Mouse (Mus musculus): ENCODE measurements around the gene Scamp4.
"Not testable (repeated sequence)": the region's sequence is repeated elsewhere in the genome, so short reads cannot be mapped to it uniquely, and the experiment has no call there.

Gene Scamp4

GRCm38 (mm10) chr10:80578131-80578750, 24.4 kb upstream of the Scamp4 start:
- peak; percentile 85 to 89 for DNase-seq (ENCODE audit: low spot score in 2 of 2)

DNA sequence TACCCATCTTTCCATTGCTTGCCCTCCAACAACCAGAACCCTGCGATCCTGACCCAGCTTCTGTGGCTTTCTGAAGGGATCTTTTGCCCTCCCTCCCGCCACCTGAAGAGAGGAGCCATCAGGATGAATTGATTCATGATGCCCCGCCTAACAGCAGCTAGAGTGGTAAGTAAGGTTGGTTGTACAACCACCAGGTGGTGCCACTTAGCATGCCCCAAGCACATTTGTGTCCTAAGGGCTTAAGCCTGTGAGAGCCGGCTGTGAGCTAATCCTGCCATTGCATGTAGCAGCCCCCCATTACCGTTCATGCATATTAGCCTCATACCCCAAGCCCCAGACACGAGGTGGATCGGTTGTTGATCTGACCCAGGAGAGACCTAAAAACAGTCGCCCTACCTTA, 23.8 kb upstream of the Scamp4 start:
- peak; percentile 72 to 74 for DNase-seq (ENCODE audit: low spot score in 2 of 2)

DNA sequence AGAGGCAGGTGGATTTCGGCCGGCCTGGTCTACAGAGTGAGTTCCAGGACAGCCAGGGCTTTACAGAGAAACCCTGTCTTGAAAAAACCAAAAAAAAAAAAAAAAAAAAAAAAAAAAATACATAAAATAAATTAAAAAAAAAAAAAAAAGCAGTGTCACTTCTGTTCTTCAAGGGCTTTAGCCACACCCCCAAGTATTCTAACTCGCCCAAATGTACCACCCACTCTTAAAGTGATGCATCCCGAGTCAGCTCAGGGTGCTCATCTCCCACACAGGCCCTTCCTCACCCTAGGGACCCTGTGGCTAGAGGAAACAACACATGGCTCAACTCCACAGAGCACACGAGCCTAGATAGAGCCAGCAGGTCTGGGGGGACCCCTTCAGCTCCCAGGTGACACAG, 19.6 kb upstream of the Scamp4 start:
- no peak for DNase-seq (ENCODE audit: low spot score in 2 of 2)

DNA sequence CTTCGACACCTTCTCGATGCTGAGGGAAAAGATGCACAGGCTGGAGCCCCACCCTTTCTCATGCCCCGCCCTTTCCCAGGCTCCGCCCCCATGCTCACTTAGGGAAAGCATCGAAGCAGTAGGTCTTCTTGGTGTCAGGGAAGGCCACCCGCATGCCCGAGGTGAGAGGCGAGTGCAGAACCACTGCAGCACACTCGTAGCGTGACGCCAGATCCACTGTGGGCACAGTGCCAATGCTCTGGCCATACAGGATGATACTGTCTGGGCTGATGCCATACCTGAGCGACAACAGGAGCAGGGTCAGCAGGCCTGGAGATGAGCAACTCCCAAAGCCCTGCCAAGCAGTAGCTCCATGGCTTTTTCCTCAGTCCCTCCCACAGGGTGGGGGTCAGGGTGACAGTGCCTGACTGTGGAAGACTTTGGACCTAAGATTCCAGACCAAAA, 18.6 kb upstream of the Scamp4 start:
- DNase-seq (ENCODE audit: low spot score in 2 of 2) = no peak

- DNase-seq (ENCODE audit: low spot score in 2 of 2) = peak; percentile 65 to 66
Measured at GRCm38 (mm10) chr10:80584642-80585552, 17.8 kb upstream of the Scamp4 start.

DNA sequence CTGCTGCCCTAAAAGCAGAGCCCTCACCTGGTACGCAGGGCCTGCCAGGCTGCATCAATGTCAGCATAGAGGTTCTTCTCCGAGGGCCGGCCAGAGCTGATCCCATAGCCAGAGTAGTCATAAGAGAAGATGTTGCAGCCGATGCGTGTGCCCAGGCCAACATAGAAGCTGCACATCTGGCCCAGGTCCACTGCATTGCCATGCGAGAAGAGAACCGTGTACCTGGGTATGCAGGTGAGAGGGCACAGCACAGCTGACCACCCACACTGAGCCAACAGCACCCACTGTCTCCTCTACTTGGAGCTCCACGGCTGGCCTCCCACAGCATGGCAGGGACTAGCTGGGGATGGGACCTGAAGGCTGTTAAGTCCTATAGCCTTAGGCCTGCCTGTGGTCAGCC, 17.1 kb upstream of the Scamp4 start:
- DNase-seq (ENCODE audit: low spot score in 2 of 2) = peak in 1 of 2 experiments; percentile 4

- peak in 1 of 2 experiments; percentile 5 for DNase-seq (ENCODE audit: low spot score in 2 of 2)
Measured at GRCm38 (mm10) chr10:80586407-80587304, 16.0 kb upstream of the Scamp4 start.

DNA sequence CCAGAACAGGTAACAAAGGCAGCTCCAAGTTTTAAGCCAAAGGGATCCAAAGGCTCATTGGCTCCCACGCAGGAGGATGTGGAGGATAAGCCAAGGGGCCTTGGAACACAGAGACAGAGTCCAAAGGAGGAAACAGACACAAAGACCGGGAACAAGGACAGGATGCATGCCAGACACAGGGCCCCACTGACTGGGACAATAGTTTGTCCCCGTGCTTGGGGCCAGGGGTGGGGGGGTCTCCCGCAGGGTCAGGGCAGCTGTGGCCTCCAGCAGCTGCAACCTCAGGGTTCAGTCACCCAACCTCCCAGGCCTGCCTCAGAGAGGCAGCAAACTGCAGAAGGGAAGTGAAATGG, 15.4 kb upstream of the Scamp4 start:
- no peak for DNase-seq (ENCODE audit: low spot score in 2 of 2)

- DNase-seq (ENCODE audit: low spot score in 2 of 2) = peak in 1 of 2 experiments; percentile 31
Measured at GRCm38 (mm10) chr10:80589127-80589878, 13.4 kb upstream of the Scamp4 start.

DNA sequence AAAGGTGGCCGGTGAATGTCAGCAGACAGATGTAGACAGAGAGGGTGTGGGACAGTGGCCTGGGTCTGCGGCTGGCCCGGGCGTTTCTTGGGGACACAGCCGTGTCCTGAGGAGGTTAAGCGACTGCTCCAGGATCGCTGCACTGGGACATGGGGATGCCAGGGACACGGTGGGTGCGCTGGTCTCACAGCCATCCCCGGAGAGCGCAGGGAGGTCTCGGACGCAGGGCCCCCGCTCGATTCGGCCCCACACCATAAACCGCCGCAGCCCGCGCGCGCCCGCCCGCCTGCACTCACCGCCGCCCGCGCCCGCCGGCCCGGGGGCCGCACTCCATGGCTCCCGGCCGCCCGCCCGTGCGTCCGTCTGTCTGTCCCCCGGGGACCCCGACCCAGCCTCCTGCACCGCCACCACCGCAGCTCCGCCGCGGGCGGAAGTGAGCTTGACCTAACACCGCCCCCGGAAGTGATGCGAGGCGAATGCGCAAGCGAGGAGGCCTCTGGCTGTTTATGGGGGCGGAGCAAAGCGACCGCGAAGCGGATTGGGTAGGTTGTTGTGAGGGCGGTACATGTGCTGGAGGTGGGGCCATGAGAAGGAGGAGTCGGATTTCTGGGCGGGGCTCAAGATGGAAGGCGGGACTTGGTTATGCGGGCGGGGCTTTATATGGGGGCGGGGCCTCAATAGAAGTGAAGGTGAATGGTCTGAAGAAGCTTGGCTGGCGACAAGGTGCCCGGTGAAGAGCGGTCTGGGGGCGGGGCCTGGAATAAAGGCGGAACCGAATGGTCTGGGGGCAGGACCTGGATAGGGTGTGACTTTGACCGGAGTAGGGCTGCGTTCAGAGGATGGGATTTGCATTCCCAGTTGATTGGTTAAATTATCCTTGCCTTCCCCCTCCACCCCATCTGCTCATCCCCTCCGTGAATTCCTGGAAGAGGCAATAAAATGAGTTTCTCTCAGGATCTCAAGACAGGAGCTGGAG, 12.5 kb upstream of the Scamp4 start, which contains the start of gene Abhd17a:
TSS of gene Abhd17a (minus strand) at position 463 of the 976 bp plus-strand sequence.
- DNase-seq (ENCODE audit: low spot score in 2 of 2) = peak; percentile 95

GRCm38 (mm10) chr10:80596318-80596717, 6.4 kb upstream of the Scamp4 start:
- no peak for DNase-seq (ENCODE audit: low spot score in 2 of 2)

GRCm38 (mm10) chr10:80603364-80603763, 692 bp downstream of the Scamp4 start:
- DNase-seq (ENCODE audit: low spot score in 2 of 2) = no peak

GRCm38 (mm10) chr10:80604001-80604509, 1.4 kb downstream of the Scamp4 start:
- DNase-seq (ENCODE audit: low spot score in 2 of 2) = no peak

- DNase-seq (ENCODE audit: low spot score in 2 of 2) = no peak
Measured at GRCm38 (mm10) chr10:80604988-80605387, 2.3 kb downstream of the Scamp4 start.

DNA sequence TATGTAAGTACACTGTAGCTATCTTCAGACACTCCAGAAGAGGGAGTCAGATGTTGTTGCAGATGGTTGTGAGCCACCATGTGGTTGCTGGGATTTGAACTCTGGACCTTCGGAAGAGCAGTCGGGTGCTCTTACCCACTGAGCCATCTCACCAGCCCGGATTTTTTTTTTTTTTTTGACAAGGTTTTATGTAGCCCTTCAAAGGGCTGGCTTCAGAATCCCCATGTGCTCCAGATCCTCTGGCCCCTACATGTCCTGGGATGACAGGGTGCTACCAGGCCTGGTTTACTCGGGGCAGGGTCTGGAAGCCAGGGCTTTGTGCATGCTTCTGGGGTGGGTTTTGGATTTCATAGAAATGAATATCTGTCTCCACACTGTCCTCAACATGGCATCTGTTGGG, 3.0 kb downstream of the Scamp4 start, which contains the start of gene Gm49322:
TSS of gene Gm49322 (plus strand) at position 301 of the 400 bp plus-strand sequence.
- DNase-seq (ENCODE audit: low spot score in 2 of 2) = not testable (repeated sequence)

GRCm38 (mm10) chr10:80606306-80606705, 3.6 kb downstream of the Scamp4 start:
- DNase-seq (ENCODE audit: low spot score in 2 of 2) = peak; percentile 58

DNA sequence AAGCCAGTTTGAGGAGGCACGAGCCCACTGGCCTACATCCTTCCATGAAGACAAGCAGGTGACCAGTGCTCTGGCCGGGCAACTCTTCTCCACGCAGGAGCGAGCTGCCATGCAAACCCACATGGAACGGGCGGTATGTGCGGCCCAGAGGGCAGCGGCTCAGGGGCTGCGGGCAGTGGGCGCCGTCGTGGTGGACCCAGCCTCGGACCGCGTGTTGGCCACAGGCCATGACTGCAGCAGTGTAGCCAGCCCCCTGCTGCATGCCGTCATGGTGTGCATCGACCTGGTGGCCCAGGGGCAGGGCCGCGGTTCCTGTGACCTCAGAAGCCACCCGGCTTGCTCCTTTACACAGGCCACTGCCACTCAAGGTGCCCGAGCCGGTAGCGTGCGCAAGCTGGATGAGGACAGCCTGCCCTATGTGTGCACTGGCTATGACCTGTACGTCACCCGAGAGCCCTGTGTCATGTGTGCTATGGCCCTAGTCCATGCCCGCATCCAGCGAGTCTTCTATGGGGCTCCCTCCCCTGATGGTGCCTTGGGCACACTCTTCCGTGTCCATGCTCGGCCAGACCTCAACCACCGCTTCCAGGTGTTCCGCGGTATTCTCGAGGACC, 4.2 kb downstream of the Scamp4 start:
- DNase-seq (ENCODE audit: low spot score in 2 of 2) = no peak

GRCm38 (mm10) chr10:80608435-80608834, 5.8 kb downstream of the Scamp4 start:
- no peak for DNase-seq (ENCODE audit: low spot score in 2 of 2)

DNA sequence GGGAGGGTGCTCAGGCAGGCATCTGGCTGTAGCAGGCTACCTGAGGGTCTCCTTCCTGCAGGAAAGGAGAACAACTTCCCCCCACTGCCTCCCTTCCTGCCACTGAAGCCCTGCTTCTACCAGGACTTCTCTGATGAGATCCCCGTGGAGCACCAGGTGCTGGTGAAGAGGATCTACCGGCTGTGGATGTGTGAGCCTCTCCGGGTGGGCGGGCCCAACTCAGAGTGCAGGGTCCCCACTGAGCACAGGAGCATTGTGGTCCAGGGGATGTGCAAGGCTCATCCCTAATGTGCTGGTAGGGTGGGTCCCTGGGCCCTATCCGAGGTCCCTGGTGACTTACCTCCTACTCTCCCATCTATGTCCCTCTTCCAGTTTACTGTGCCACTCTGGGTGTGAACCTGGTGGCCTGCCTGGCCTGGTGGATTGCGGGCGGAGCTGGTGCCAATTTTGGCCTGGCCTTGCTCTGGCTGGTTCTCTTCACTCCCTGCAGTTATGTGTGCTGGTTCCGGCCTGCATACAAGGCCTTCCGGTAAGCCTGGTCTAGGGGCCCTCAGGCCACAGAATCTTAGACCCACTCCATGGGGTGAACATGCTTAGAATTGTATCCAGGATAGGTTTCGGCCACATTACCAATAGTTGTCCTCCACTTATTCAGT, 6.7 kb downstream of the Scamp4 start:
- no peak for DNase-seq (ENCODE audit: low spot score in 2 of 2)

Data from thymus, postnatal 10 days (tissue).